ENCODE assay signal across 8 mouse cellular contexts in the genomic region with DNA sequence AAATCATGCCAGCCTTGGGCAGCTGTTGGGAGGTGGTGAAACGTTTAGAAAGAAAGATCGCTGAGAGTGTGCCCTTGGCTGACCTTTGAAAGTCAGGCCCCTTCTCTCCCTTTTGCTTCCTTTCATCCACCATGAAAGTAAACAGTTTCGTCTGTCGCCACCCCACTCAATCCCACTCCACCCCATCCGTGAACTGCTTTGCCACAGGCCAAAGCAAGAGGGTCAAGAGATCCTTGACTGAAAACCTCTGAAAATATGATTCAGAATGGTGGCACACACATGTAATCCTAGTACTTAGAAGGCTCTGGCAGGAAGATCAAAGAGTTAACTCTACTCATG. TPM values are rescaled to one million over a fixed set of nuclear protein-coding genes. Genes with fewer than 3 reads are reported as not detected.
DNase-seq lines count a peak whose midpoint lies in the region; ATAC-seq and TF ChIP-seq lines count a peak whose summit lies in the region.

No protein-coding gene starts in this region.

- no peak; the same call in 1 of the 2 replicates for ATAC-seq in hindbrain, embryonic 13.5 days (ENCODE audit: low FRiP score)
- ATAC-seq in megakaryocyte progenitor cell, adult 5-6 weeks (replicated peaks; ENCODE audit: poor library complexity) = no peak; the same call in 1 of the 2 replicates

- peak overlapping the region; percentile 93 for H3K27ac ChIP-seq in heart, embryonic 10.5 days
- peak overlapping the region; percentile 75 for H3K27ac ChIP-seq in ES-E14 (ENCODE audit: insufficient read depth, low read depth, low read length, poor library complexity, severe bottlenecking)
- no peak overlapping the region for H3K27ac ChIP-seq in hindbrain, embryonic 13.5 days

- in situ Hi-C loops in ES-E14 (cut with MboI; ENCODE audit: low sequenced_read_pairs in 2 of 2, unreplicated experiment in 2 of 2) = no loop called here

- peak overlapping the region; percentile 66 for H3K4me2 ChIP-seq in hindbrain, embryonic 13.5 days

- 33% methylated on average over 5 of the region's 5 CpGs for WGBS in heart, embryonic 10.5 days
- 33% methylated on average over 5 of the region's 5 CpGs for WGBS in hindbrain, embryonic 13.5 days

- no peaks in the 10 kb centered on the region for H3K27me3 ChIP-seq in heart, embryonic 10.5 days (ENCODE audit: insufficient read depth, poor library complexity, severe bottlenecking)
- H3K27me3 ChIP-seq in hindbrain, embryonic 13.5 days = no peaks in the 10 kb centered on the region

- peak overlapping the region; percentile 78 for H3K4me3 ChIP-seq in heart, embryonic 10.5 days
- H3K4me3 ChIP-seq in ES-E14 (ENCODE audit: insufficient read depth in 1 of 2, low read depth in 1 of 2, low read length in 2 of 2, poor library complexity in 1 of 2, severe bottlenecking in 1 of 2) = peak overlapping the region; percentile 75 to 80
- peak overlapping the region; percentile 54 for H3K4me3 ChIP-seq in hindbrain, embryonic 13.5 days

- H3K36me3 ChIP-seq in heart, embryonic 10.5 days = peaks cover 10% of the 10 kb centered on the region; the same call in 1 of the 2 replicates
- no peaks in the 10 kb centered on the region; the same call in 1 of the 2 replicates for H3K36me3 ChIP-seq in ES-E14 (ENCODE audit: control insufficient read depth, insufficient read depth, low read length, poor library complexity, severe bottlenecking)
- no peaks in the 10 kb centered on the region for H3K36me3 ChIP-seq in hindbrain, embryonic 13.5 days

- H3K9me3 ChIP-seq in heart, embryonic 10.5 days = no peaks in the 10 kb centered on the region
- no peaks in the 10 kb centered on the region for H3K9me3 ChIP-seq in ES-E14 (ENCODE audit: control insufficient read depth, insufficient read depth, low read depth, low read length)
- no peaks in the 10 kb centered on the region for H3K9me3 ChIP-seq in hindbrain, embryonic 13.5 days

- H3K4me1 ChIP-seq in heart, embryonic 10.5 days = peaks cover 3% of the 10 kb centered on the region
- 0 out of 4 replicates have a peak, but pooled peaks cover 0 to under 1% of the 10 kb centered on the region in 2 experiments for H3K4me1 ChIP-seq in ES-E14 (ENCODE audit: control insufficient read depth in 2 of 2, insufficient read depth in 2 of 2, low read length in 2 of 2, poor library complexity in 1 of 2)
- H3K4me1 ChIP-seq in hindbrain, embryonic 13.5 days (replicated peaks) = peaks cover 7% of the 10 kb centered on the region

- H3K9ac ChIP-seq in ES-E14 (ENCODE audit: insufficient read depth, low read depth, low read length, poor library complexity, severe bottlenecking) = peak overlapping the region; percentile 79
- peak overlapping the region; percentile 75 for H3K9ac ChIP-seq in hindbrain, embryonic 13.5 days

- DNase-seq in heart, embryonic 10.5 days (ENCODE audit: low spot score) = peak; percentile 73
- no peak for DNase-seq in heart, postnatal 4 days
- DNase-seq in ES-E14 (ENCODE audit: low read depth, low spot score) = no peak
- DNase-seq in lung, postnatal 25 days (ENCODE audit: low spot score) = peak; percentile 44
- DNase-seq in frontal cortex, postnatal 14 days (ENCODE audit: low spot score in 2 of 2) = no peak
- DNase-seq in right cerebral cortex, postnatal 4 days = no peak

TF ChIP-seq in ES-E14, 5 proteins besides CTCF, POLR2A, EP300 and RAD21:
- TF ChIP-seq ZC3H11A (IDR thresholded peaks at IDR 0.05; ENCODE audit: borderline replicate concordance, low read depth, low read length) (no peak), HCFC1 (IDR thresholded peaks at IDR 0.05; ENCODE audit: borderline replicate concordance, insufficient read depth, low read length) (no peak), MAFK (IDR thresholded peaks at IDR 0.05; ENCODE audit: insufficient read depth, low read depth, low read length) (no peak), ZNF384 (IDR thresholded peaks at IDR 0.05; ENCODE audit: low read depth, low read length) (no peak), CHD2 (IDR thresholded peaks at IDR 0.05; ENCODE audit: low read depth, low read length) (no peak)

RNA-seq across cellular contexts. Expression of gene Tep1, which starts 0.4 kb away (rescaled TPM):
- 4.6 and 6.2 TPM in 2 replicates for polyA plus RNA-seq in heart, embryonic 10.5 days (2016; fragmentation: Nextera tagmentation; extraction: Ambion mirVana)
- 10 to 100 TPM in 1 of 2 experiments, 1 to 10 TPM in 1; 9.3 to 12.3 TPM for total RNA-seq in heart, postnatal 4 days (2021)
- 11.5 and 19.5 TPM in 2 replicates for total RNA-seq in ES-E14 (2012; rRNA removed)
- 2.5 and 3.2 TPM in 2 replicates for polyA plus RNA-seq in hindbrain, embryonic 13.5 days (2015; fragmentation: Nextera tagmentation; extraction: Ambion mirVana)
- 32.3 and 37.7 TPM in 2 replicates for total RNA-seq in megakaryocyte progenitor cell, adult 5-6 weeks (2015)
- 8.4 and 21.0 TPM in 2 replicates for total RNA-seq in megakaryocyte progenitor cell, adult 5-6 weeks (2017)

RNA-seq across cellular contexts. Expression of gene Klhl33, which starts 26.5 kb away (rescaled TPM):
- polyA plus RNA-seq in heart, embryonic 10.5 days (2016; fragmentation: Nextera tagmentation; extraction: Ambion mirVana) = 0.19 TPM in 1 of 2 replicates, not detected in the other
- total RNA-seq in heart, postnatal 4 days (2021) = 1 to 10 TPM in 1 of 2 experiments, under 1 TPM in 1; 0.86 to 1.1 TPM
- total RNA-seq in ES-E14 (2012; rRNA removed) = 0.09 and 0.32 TPM in 2 replicates
- 0.83 and 1.3 TPM in 2 replicates for polyA plus RNA-seq in hindbrain, embryonic 13.5 days (2015; fragmentation: Nextera tagmentation; extraction: Ambion mirVana)
- 0.10 TPM in 1 of 2 replicates, not detected in the other for total RNA-seq in megakaryocyte progenitor cell, adult 5-6 weeks (2015)
- total RNA-seq in megakaryocyte progenitor cell, adult 5-6 weeks (2017) = 0.25 and 0.37 TPM in 2 replicates

RNA-seq across cellular contexts. Expression of gene Osgep, which starts 53.9 kb away (rescaled TPM):
- polyA plus RNA-seq in heart, embryonic 10.5 days (2016; fragmentation: Nextera tagmentation; extraction: Ambion mirVana) = 132 and 145 TPM in 2 replicates
- 10 to 100 TPM; 64.2 to 65.8 TPM for total RNA-seq in heart, postnatal 4 days (2021)
- total RNA-seq in ES-E14 (2012; rRNA removed) = 19.1 and 34.9 TPM in 2 replicates
- 116 and 119 TPM in 2 replicates for polyA plus RNA-seq in hindbrain, embryonic 13.5 days (2015; fragmentation: Nextera tagmentation; extraction: Ambion mirVana)
- 116 and 117 TPM in 2 replicates for total RNA-seq in megakaryocyte progenitor cell, adult 5-6 weeks (2015)
- 117 and 125 TPM in 2 replicates for total RNA-seq in megakaryocyte progenitor cell, adult 5-6 weeks (2017)

RNA-seq across cellular contexts. Expression of gene Apex1, which starts 54.0 kb away (rescaled TPM):
- polyA plus RNA-seq in heart, embryonic 10.5 days (2016; fragmentation: Nextera tagmentation; extraction: Ambion mirVana) = 220 and 306 TPM in 2 replicates
- total RNA-seq in heart, postnatal 4 days (2021) = 10 to 100 TPM; 49.5 to 52.9 TPM
- 127 and 205 TPM in 2 replicates for total RNA-seq in ES-E14 (2012; rRNA removed)
- 225 and 228 TPM in 2 replicates for polyA plus RNA-seq in hindbrain, embryonic 13.5 days (2015; fragmentation: Nextera tagmentation; extraction: Ambion mirVana)
- 246 and 285 TPM in 2 replicates for total RNA-seq in megakaryocyte progenitor cell, adult 5-6 weeks (2015)
- total RNA-seq in megakaryocyte progenitor cell, adult 5-6 weeks (2017) = 189 and 223 TPM in 2 replicates

RNA-seq across cellular contexts. Expression of gene Pip4p1, which starts 59.9 kb away (rescaled TPM):
- 36.1 and 44.7 TPM in 2 replicates for polyA plus RNA-seq in heart, embryonic 10.5 days (2016; fragmentation: Nextera tagmentation; extraction: Ambion mirVana)
- 10 to 100 TPM; 25.7 to 27.2 TPM for total RNA-seq in heart, postnatal 4 days (2021)
- 19.4 and 42.3 TPM in 2 replicates for total RNA-seq in ES-E14 (2012; rRNA removed)
- 79.0 and 87.9 TPM in 2 replicates for polyA plus RNA-seq in hindbrain, embryonic 13.5 days (2015; fragmentation: Nextera tagmentation; extraction: Ambion mirVana)
- 47.0 and 58.0 TPM in 2 replicates for total RNA-seq in megakaryocyte progenitor cell, adult 5-6 weeks (2015)
- total RNA-seq in megakaryocyte progenitor cell, adult 5-6 weeks (2017) = 10.4 and 17.9 TPM in 2 replicates

Comparison
In these comparisons a context has a peak if more than half of its experiments do, and no peak if none do; other contexts are left out.
1. DNase-seq: peak in heart, embryonic 10.5 days (single experiment) and lung, postnatal 25 days (single experiment); none in heart, postnatal 4 days (single experiment), ES-E14 (single experiment), frontal cortex, postnatal 14 days (0 of 2) and right cerebral cortex, postnatal 4 days (single experiment).
2. Peak in every context shown above with its lines, with median percentiles within 50 percentile points of each other: H3K4me3 ChIP-seq.